In genomic region chr4:142083193-142083592, GRCm38 (mm10) we compare ENCODE assay signal across 8 mouse cellular contexts. TPM values are rescaled to one million over a fixed set of nuclear protein-coding genes. Genes with fewer than 3 reads are reported as not detected.
DNase-seq lines count a peak whose midpoint lies in the region; ATAC-seq lines count a peak whose summit lies in the region.

No protein-coding gene starts in this region.

- H3K36me3 ChIP-seq in megakaryocyte, embryonic 14.5 days (replicated peaks; ENCODE audit: low read length), result no peaks in the 10 kb centered on the region
- H3K36me3 ChIP-seq in liver, embryonic 12.5 days, result no peaks in the 10 kb centered on the region

- peaks cover 15% of the 10 kb centered on the region for H3K9me3 ChIP-seq in megakaryocyte, embryonic 14.5 days
- no peaks in the 10 kb centered on the region for H3K9me3 ChIP-seq in liver, embryonic 12.5 days (replicated peaks)

- 0 out of 2 replicates have a peak overlapping the region, but pooled peaks have one; percentile 49 for H3K9ac ChIP-seq in liver, embryonic 12.5 days

- no peak overlapping the region for H3K27ac ChIP-seq in liver, embryonic 12.5 days

- H3K4me1 ChIP-seq in megakaryocyte, embryonic 14.5 days, result peaks cover 20% of the 10 kb centered on the region
- peaks cover 43% of the 10 kb centered on the region for H3K4me1 ChIP-seq in liver, embryonic 12.5 days

- 39% methylated on average over 6 of the region's 6 CpGs for WGBS in liver, embryonic 12.5 days (ENCODE audit: insufficient replicate concordance)

- H3K4me2 ChIP-seq in liver, embryonic 12.5 days, result peak overlapping the region; percentile 73

- H3K27me3 ChIP-seq in megakaryocyte, embryonic 14.5 days (replicated peaks), result peaks cover 81% of the 10 kb centered on the region
- peaks cover 75% of the 10 kb centered on the region for H3K27me3 ChIP-seq in liver, embryonic 12.5 days (replicated peaks)

- DNase-seq in cerebellum, adult 11-12 months, result peak; percentile 56
- no peak for DNase-seq in cerebellum, postnatal 4 days (ENCODE audit: low spot score in 2 of 2)
- no peak for DNase-seq in testis, postnatal 14 days (ENCODE audit: low spot score)
- no peak for DNase-seq in thymus, postnatal 14 days
- DNase-seq in gastrocnemius, adult 8-10 months (ENCODE audit: low spot score in 2 of 2), result no peak

- ATAC-seq in megakaryocyte, adult 5-6 weeks (ENCODE audit: poor library complexity, severe bottlenecking), result no peak
- ATAC-seq in liver, embryonic 12.5 days, result no peak

- peak overlapping the region; percentile 89 for H3K4me3 ChIP-seq in megakaryocyte, embryonic 14.5 days (replicated peaks)
- H3K4me3 ChIP-seq in liver, embryonic 12.5 days, result peak overlapping the region; percentile 57

RNA-seq across cellular contexts. Expression of gene Tmem51, which starts 0.9 kb away (rescaled TPM):
- 13.4 TPM in 1 of 2 replicates, not detected in the other for polyA plus RNA-seq in megakaryocyte, embryonic 14.5 days (2012; ENCODE audit: insufficient read depth, low replicate concordance)
- 16.8 and 18.7 TPM in 2 replicates for total RNA-seq in megakaryocyte, adult 5-6 weeks (2015)
- total RNA-seq in megakaryocyte, adult 5-6 weeks (2017), result 13.5 and 18.7 TPM in 2 replicates
- 14.0 and 15.5 TPM in 2 replicates for polyA plus RNA-seq in liver, embryonic 12.5 days (2016; fragmentation: Nextera tagmentation; extraction: Ambion mirVana)
- under 1 TPM; 0.22 to 0.86 (median 0.72) TPM for total RNA-seq in gastrocnemius, adult 8-10 months (2022)

Comparison
In these comparisons a context has a peak if more than half of its experiments do, and no peak if none do; other contexts are left out.
1. RNA of gene Tmem51, which starts 0.9 kb away (total RNA-seq): 13.5 to 18.7 TPM in megakaryocyte, adult 5-6 weeks; 0.22 to 0.86 TPM in gastrocnemius, adult 8-10 months; every median in the first group is over 4 times any median in the second.